Mouse (Mus musculus) myocyte (in vitro differentiated cells): ENCODE data around the gene Gm11985. TPM values are rescaled to one million over a fixed set of nuclear protein-coding genes. Genes with fewer than 3 reads are reported as not detected.

Experiments
- H3K27me3 ChIP-seq: one replicate; pipeline ENCODE4 v1.6.1; 2011; ENCODE audit not compliant: control insufficient read depth, insufficient read depth, insufficient read length
- H3K36me3 ChIP-seq: one replicate; pipeline ENCODE4 v1.6.1; 2011; ENCODE audit not compliant: control insufficient read depth, insufficient read depth
- H3K4me2 ChIP-seq: one replicate; pipeline ENCODE4 v1.6.1; 2011; ENCODE audit warnings: low read depth, control low read depth
- H3K4me3 ChIP-seq: one replicate; pipeline ENCODE4 v1.5.1; 2011; ENCODE audit warnings: mild to moderate bottlenecking, control low read depth, moderate library complexity
- H3K79me2 ChIP-seq: one replicate; pipeline ENCODE4 v1.6.1; 2011; ENCODE audit not compliant: control insufficient read depth, insufficient read depth
- H3ac ChIP-seq: one replicate; pipeline ENCODE4 v1.6.1; 2011; ENCODE audit not compliant: control insufficient read depth, insufficient read length
- CEBPB ChIP-seq: IDR thresholded peaks from 2 replicates; pipeline ENCODE4 v1.6.1; 2011; ENCODE audit warnings: mild to moderate bottlenecking, moderate library complexity; ENCODE audit not compliant: poor library complexity, insufficient read depth, severe bottlenecking
- E2F4 ChIP-seq: IDR thresholded peaks from one replicate; pipeline ENCODE4 v1.6.1; 2011; ENCODE audit warnings: mild to moderate bottlenecking, control low read depth, moderate library complexity; ENCODE audit not compliant: insufficient read depth
- MAX ChIP-seq: IDR thresholded peaks from one replicate; pipeline ENCODE4 v1.6.1; 2011; ENCODE audit warnings: low read depth, mild to moderate bottlenecking, control low read depth
- MYOD1 ChIP-seq, 3 experiments: IDR thresholded peaks; one replicate each; pipeline ENCODE4 v1.6.1; 2011; ENCODE audit warnings: control low read depth in 2 of 3, low read depth in 2 of 3, mild to moderate bottlenecking in 2 of 3, moderate library complexity in 1 of 3; ENCODE audit not compliant: insufficient read length in 2 of 3, control insufficient read depth in 1 of 3
- MYOG ChIP-seq, 3 experiments: IDR thresholded peaks; one replicate each; pipeline ENCODE4 v1.6.1; 2011; ENCODE audit warnings: control low read depth in 2 of 3, low read depth in 2 of 3, mild to moderate bottlenecking in 2 of 3; ENCODE audit not compliant: insufficient read length in 2 of 3, control insufficient read depth in 1 of 3, insufficient read depth in 1 of 3
- POLR2A ChIP-seq: IDR thresholded peaks from one replicate; pipeline ENCODE4 v1.6.1; 2011; ENCODE audit warnings: low read depth, mild to moderate bottlenecking, control low read depth, moderate library complexity; ENCODE audit not compliant: insufficient read length
- POLR2AphosphoS2 ChIP-seq: IDR thresholded peaks from one replicate; pipeline ENCODE4 v1.6.1; 2011; ENCODE audit warnings: low read depth, control low read depth; ENCODE audit not compliant: insufficient read length
- REST ChIP-seq: IDR thresholded peaks from one replicate; pipeline ENCODE4 v1.6.1; 2011; ENCODE audit warnings: mild to moderate bottlenecking, control low read depth, moderate library complexity; ENCODE audit not compliant: insufficient read depth, insufficient read length
- SRF ChIP-seq: IDR thresholded peaks from one replicate; pipeline ENCODE4 v1.6.1; 2011; ENCODE audit warnings: low read depth; ENCODE audit not compliant: control insufficient read depth, insufficient read length
- TCF12 ChIP-seq: IDR thresholded peaks from one replicate; pipeline ENCODE4 v1.6.1; 2011; ENCODE audit warnings: mild to moderate bottlenecking, control low read depth; ENCODE audit not compliant: poor library complexity, insufficient read depth, severe bottlenecking
- TCF3 ChIP-seq: IDR thresholded peaks from one replicate; pipeline ENCODE4 v1.6.1; 2011; ENCODE audit warnings: low read depth, control low read depth; ENCODE audit not compliant: insufficient read length
- USF1 ChIP-seq: IDR thresholded peaks from one replicate; pipeline ENCODE4 v1.6.1; 2011; ENCODE audit warnings: low read depth, mild to moderate bottlenecking, control low read depth, moderate library complexity
- polyA plus RNA-seq: library from polyadenylated mRNA; unstranded; fragments of >200 nt; fragmentation: generic; extraction: Trizol; gene quantifications from one replicate; pipeline ENCODE4 v1.2.1, GENCODE M21; 2012; ENCODE audit warnings: missing spikeins

Gene Gm11985
- polyA plus RNA-seq, 1 experiment, result not detected

DNA sequence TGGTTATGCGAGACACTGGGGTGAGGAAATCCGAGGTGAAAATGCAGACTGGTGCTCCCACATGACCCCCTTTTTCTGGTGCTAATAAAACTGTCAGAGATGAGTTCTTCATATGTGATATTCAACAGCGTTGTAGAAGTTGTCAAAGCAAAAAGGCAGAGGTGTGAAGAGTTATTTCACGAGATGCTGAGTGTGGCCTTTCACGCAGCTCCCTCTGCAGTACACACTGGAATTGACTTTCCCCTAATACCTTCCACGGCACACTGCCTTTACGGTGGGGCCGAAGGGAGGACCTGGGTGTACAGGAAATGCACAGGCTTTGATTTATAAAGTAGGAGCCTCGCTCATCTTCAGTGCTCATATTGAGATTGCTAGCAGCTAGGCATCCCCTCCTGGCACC is 4.8 kb upstream of the Gm11985 start:
- H3K4me2 ChIP-seq, result no peak overlapping the region
- no peak overlapping the region for H3K4me3 ChIP-seq
- TF ChIP-seq MYOD1 (IDR thresholded peaks at IDR 0.05; ENCODE audit: control insufficient read depth in 1 of 3, insufficient read length in 2 of 3, low read depth in 2 of 3), result no peak
- TF ChIP-seq E2F4, result no peak
- TF ChIP-seq MYOG (IDR thresholded peaks at IDR 0.05; ENCODE audit: control insufficient read depth in 1 of 3, insufficient read depth in 1 of 3, insufficient read length in 2 of 3, low read depth in 2 of 3), result no peak
- no peak for TF ChIP-seq TCF3
- TF ChIP-seq USF1, result no peak
- no peak for TF ChIP-seq TCF12
- H3K79me2 ChIP-seq, result no peaks in the 10 kb centered on the region
- H3ac ChIP-seq, result no peak overlapping the region
- no peaks in the 10 kb centered on the region for H3K27me3 ChIP-seq
- H3K36me3 ChIP-seq, result no peaks in the 10 kb centered on the region

DNA sequence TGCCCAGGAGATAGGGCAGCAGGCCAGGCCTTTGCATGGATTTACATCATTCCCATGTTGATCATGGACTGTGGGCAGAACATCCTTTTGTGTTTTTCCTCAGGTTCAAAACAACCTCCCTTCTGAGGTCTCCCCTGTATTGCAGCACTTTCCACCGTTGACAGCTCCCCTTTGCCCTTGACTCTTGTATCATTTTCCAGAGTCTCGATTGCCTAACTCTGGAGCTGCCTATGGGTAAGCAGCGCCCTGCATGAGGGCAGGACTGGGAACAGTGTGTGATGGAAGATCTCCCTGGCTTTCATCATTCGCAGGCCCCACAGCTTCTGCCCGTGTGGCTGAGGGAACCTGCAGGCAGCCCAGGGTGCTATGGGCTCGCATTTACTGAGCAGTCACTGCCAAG is 4.3 kb upstream of the Gm11985 start:
- Histone ChIP-seq H3ac (no peak overlapping the region), H3K4me3 (no peak overlapping the region), H3K36me3 (no peaks in the 10 kb centered on the region), H3K27me3 (no peaks in the 10 kb centered on the region), H3K79me2 (no peaks in the 10 kb centered on the region), H3K4me2 (no peak overlapping the region)
- TF ChIP-seq POLR2AphosphoS2 (no peak), CEBPB (0 out of 2 replicates have a peak, but pooled peaks have one; percentile 11)

GRCm38 (mm10) chr11:7187472-7187871 is 897 bp downstream of the Gm11985 start:
- Histone ChIP-seq H3K79me2 (no peaks in the 10 kb centered on the region), H3K27me3 (no peaks in the 10 kb centered on the region), H3K4me3 (no peak overlapping the region), H3K36me3 (no peaks in the 10 kb centered on the region), H3ac (no peak overlapping the region), H3K4me2 (no peak overlapping the region)
- no peak for TF ChIP-seq MYOD1 (IDR thresholded peaks at IDR 0.05; ENCODE audit: control insufficient read depth in 1 of 3, insufficient read length in 2 of 3, low read depth in 2 of 3)
- no peak for TF ChIP-seq CEBPB
- TF ChIP-seq MAX, result no peak
- no peak for TF ChIP-seq TCF12
- TF ChIP-seq MYOG (IDR thresholded peaks at IDR 0.05; ENCODE audit: control insufficient read depth in 1 of 3, insufficient read depth in 1 of 3, insufficient read length in 2 of 3, low read depth in 2 of 3), result no peak
- no peak for TF ChIP-seq REST
- TF ChIP-seq SRF, result no peak

GRCm38 (mm10) chr11:7184420-7184819 is 3.9 kb downstream of the Gm11985 start:
- TF ChIP-seq SRF, result no peak
- TF ChIP-seq MAX, result no peak
- no peaks in the 10 kb centered on the region for H3K79me2 ChIP-seq
- no peaks in the 10 kb centered on the region for H3K27me3 ChIP-seq
- no peak overlapping the region for H3ac ChIP-seq
- no peak overlapping the region for H3K4me3 ChIP-seq
- H3K4me2 ChIP-seq, result no peak overlapping the region
- no peaks in the 10 kb centered on the region for H3K36me3 ChIP-seq

GRCm38 (mm10) chr11:7182409-7183042 is 5.8 kb downstream of the Gm11985 start:
- Histone ChIP-seq H3K36me3 (no peaks in the 10 kb centered on the region), H3K4me2 (no peak overlapping the region), H3ac (no peak overlapping the region), H3K79me2 (no peaks in the 10 kb centered on the region), H3K4me3 (no peak overlapping the region), H3K27me3 (no peaks in the 10 kb centered on the region)
- TF ChIP-seq TCF3 (no peak), E2F4 (no peak), CEBPB (no peak), MYOG (IDR thresholded peaks at IDR 0.05; ENCODE audit: control insufficient read depth in 1 of 3, insufficient read depth in 1 of 3, insufficient read length in 2 of 3, low read depth in 2 of 3) (no peak), SRF (no peak), USF1 (no peak), REST (no peak), MAX (no peak), POLR2A (no peak), MYOD1 (IDR thresholded peaks at IDR 0.05; ENCODE audit: control insufficient read depth in 1 of 3, insufficient read length in 2 of 3, low read depth in 2 of 3) (no peak), POLR2AphosphoS2 (no peak), TCF12 (no peak)
